In the genomic region with DNA sequence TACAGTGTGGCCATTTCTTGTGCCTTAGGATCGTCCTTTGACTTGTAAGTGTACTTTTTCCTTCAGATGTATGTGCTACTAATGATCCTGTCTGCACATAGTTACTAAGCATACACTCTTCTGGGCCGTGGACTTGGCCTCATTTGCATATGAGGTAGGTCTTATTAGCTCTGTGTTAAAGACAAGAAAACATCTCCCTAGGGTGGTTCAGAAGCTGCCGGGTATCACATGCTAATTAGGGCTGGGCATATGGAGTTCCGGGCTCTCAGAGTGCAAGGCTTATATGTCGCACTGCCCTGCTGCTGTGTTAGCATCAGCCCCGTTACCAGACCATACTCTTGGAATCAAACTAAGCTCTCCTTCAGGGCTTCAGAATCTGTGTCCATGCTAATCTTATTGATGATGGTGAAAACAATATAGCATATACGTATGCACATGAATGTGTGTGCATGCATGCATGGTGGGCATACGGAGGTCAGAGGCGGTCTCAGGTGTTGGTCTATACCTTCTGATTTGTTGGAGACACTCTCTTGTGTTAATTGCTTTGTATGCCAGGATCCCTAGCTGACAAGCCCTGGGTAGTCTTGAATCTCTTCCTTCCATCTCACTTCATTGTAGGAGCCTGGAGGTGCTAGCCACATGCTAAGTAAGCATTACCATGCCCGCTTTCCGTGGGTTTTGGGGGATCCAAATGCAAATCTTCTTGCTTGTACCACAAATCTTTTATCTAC, we compare ENCODE assay signal across 16 mouse cellular contexts. TPM values are rescaled to one million over a fixed set of nuclear protein-coding genes. Genes with fewer than 3 reads are reported as not detected.
A peak's percentile ranks its signal among the peaks of the same experiment; 100 is the strongest.
DNase-seq lines count a peak whose midpoint lies in the region; ATAC-seq and TF ChIP-seq lines count a peak whose summit lies in the region.
"Had no signal": no experiment of that assay in that cellular context is flagged by ENCODE, and none has a peak within 500 bp of the region (broad histone marks: within the 10 kb centered on the region; RNA-seq: fewer than 3 reads in every experiment).

No protein-coding gene starts in this region.

- 46% methylated on average over 11 of the region's 11 CpGs for WGBS in forebrain, postnatal 0 days
- WGBS in midbrain, embryonic 10.5 days = 83% methylated on average over 11 of the region's 11 CpGs

- dilution Hi-C loops in CH12.LX (cut with MboI; ENCODE audit: extremely low pct_ligation_motif_present, extremely low pct_unique_long_range_greater_than_20kb, low sequenced_read_pairs) = no loop called here

- H3K79me2 ChIP-seq in CH12.LX (replicated peaks; ENCODE audit: control insufficient read depth, extremely low read depth, insufficient read depth, poor library complexity, severe bottlenecking) = peaks cover 3% of the 10 kb centered on the region; the same call in 1 of the 2 replicates

- no peaks in the 10 kb centered on the region for H3K27me3 ChIP-seq in CH12.LX (replicated peaks)
- H3K27me3 ChIP-seq in forebrain, postnatal 0 days (ENCODE audit: insufficient read depth, low read length) = no peaks in the 10 kb centered on the region
- H3K27me3 ChIP-seq in midbrain, embryonic 10.5 days (ENCODE audit: low read depth, poor library complexity, severe bottlenecking) = no peaks in the 10 kb centered on the region
- H3K27me3 ChIP-seq: embryonic facial prominence, embryonic 12.5 days; heart, embryonic 15.5 days; limb, embryonic 12.5 days; liver, embryonic 15.5 days had no signal

- H3K4me3 ChIP-seq in CH12.LX (replicated peaks in 1 of 3; ENCODE audit: low read depth in 2 of 3, low read length in 2 of 3, poor library complexity in 1 of 3) = no peak overlapping the region
- H3K4me3 ChIP-seq in forebrain, postnatal 0 days (ENCODE audit: low read depth, low read length) = no peak overlapping the region
- no peak overlapping the region for H3K4me3 ChIP-seq in midbrain, embryonic 10.5 days
- H3K4me3 ChIP-seq: embryonic facial prominence, embryonic 12.5 days; heart, embryonic 15.5 days; limb, embryonic 12.5 days; liver, embryonic 15.5 days; myocyte had no signal

- H3K9me3 ChIP-seq in CH12.LX (replicated peaks; ENCODE audit: low read length) = no peaks in the 10 kb centered on the region
- H3K9me3 ChIP-seq in forebrain, postnatal 0 days (ENCODE audit: low read length) = no peaks in the 10 kb centered on the region
- H3K9me3 ChIP-seq in midbrain, embryonic 10.5 days (replicated peaks) = no peaks in the 10 kb centered on the region
- H3K9me3 ChIP-seq: embryonic facial prominence, embryonic 12.5 days; heart, embryonic 15.5 days; limb, embryonic 12.5 days; liver, embryonic 15.5 days had no signal

- no peak for TF ChIP-seq RAD21 in CH12.LX (IDR thresholded peaks at IDR 0.05; ENCODE audit: low read depth, low read length)

- in situ Hi-C loops in CH12.LX (cut with MboI; ENCODE audit: low pct_ligation_motif_present, low pct_unique_long_range_greater_than_20kb, low sequenced_read_pairs) = loop anchor here (10.0 kb wide), 1 partner anchor 70 kb away; no protein-coding TSS in a partner anchor

- H3K36me3 ChIP-seq in CH12.LX (replicated peaks in 1 of 2; ENCODE audit: control insufficient read depth in 1 of 2, insufficient read depth in 1 of 2, low read length in 1 of 2) = peaks cover 0 to 11% of the 10 kb centered on the region in 2 experiments
- H3K36me3 ChIP-seq in forebrain, postnatal 0 days (ENCODE audit: insufficient read depth) = no peaks in the 10 kb centered on the region
- 0 out of 2 replicates have a peak, but pooled peaks cover 4% of the 10 kb centered on the region for H3K36me3 ChIP-seq in midbrain, embryonic 10.5 days
- H3K36me3 ChIP-seq: embryonic facial prominence, embryonic 12.5 days; heart, embryonic 15.5 days; liver, embryonic 15.5 days had no signal

- no peak for TF ChIP-seq EP300 in CH12.LX (IDR thresholded peaks at IDR 0.05; ENCODE audit: low read length)

- no peak for TF ChIP-seq CTCF in CH12.LX (conservative IDR thresholded peaks at IDR 0.05 in 1 of 2, IDR thresholded peaks at IDR 0.05 in 1 of 2; ENCODE audit: low read depth in 2 of 2, low read length in 2 of 2)
- TF ChIP-seq CTCF in forebrain, postnatal 0 days (IDR thresholded peaks at IDR 0.05; ENCODE audit: low read depth) = no peak

- peaks cover 21 to 38% of the 10 kb centered on the region in 2 experiments for H3K4me1 ChIP-seq in CH12.LX (ENCODE audit: control insufficient read depth in 1 of 2, insufficient read depth in 2 of 2)
- peaks cover 6% of the 10 kb centered on the region; the same call in 1 of the 2 replicates for H3K4me1 ChIP-seq in forebrain, postnatal 0 days (ENCODE audit: insufficient read depth)
- peaks cover 35% of the 10 kb centered on the region for H3K4me1 ChIP-seq in midbrain, embryonic 10.5 days

- DNase-seq in cerebellum, postnatal 4 days (ENCODE audit: low spot score in 2 of 2) = no peak
- DNase-seq in CH12.LX (ENCODE audit: extremely low read depth) = peak; percentile 45
- DNase-seq in forebrain, postnatal 0 days = no peak
- DNase-seq in midbrain, embryonic 10.5 days (ENCODE audit: low spot score) = no peak
- no peak for DNase-seq in testis, postnatal 14 days (ENCODE audit: low spot score)
- DNase-seq in right cerebral cortex, adult 18-20 months = no peak
- DNase-seq in embryo, embryonic 10.5 days (ENCODE audit: low spot score) = no peak
- DNase-seq: adrenal gland, adult 8-10 months; cerebellum, postnatal 10 days; lung, postnatal 36 days had no signal

- TF ChIP-seq POLR2A in CH12.LX (IDR thresholded peaks at IDR 0.05; ENCODE audit: low read depth, low read length) = no peak

- ATAC-seq in cerebellum, adult (ENCODE audit: insufficient number of reproducible peaks, low FRiP score, low TSS enrichment) = 0 out of 2 replicates have a peak, but pooled peaks have one; percentile 36
- peak; percentile 21; the same call in 1 of the 2 replicates for ATAC-seq in forebrain, postnatal 0 days

- 0 out of 2 replicates have a peak overlapping the region, but pooled peaks have one; percentile 12 for H3K27ac ChIP-seq in CH12.LX (ENCODE audit: insufficient read depth, low read depth)
- peak overlapping the region; percentile 42 for H3K27ac ChIP-seq in forebrain, postnatal 0 days (ENCODE audit: low read depth, low read length)
- 0 out of 2 replicates have a peak overlapping the region, but pooled peaks have one; percentile 70 for H3K27ac ChIP-seq in midbrain, embryonic 10.5 days (replicated peaks)
- H3K27ac ChIP-seq: embryonic facial prominence, embryonic 12.5 days; limb, embryonic 12.5 days; liver, embryonic 15.5 days had no signal

- H3K4me2 ChIP-seq in CH12.LX (ENCODE audit: insufficient read depth, low read depth, poor library complexity, severe bottlenecking) = peak overlapping the region; percentile 46
- peak overlapping the region; percentile 4; the same call in 1 of the 2 replicates for H3K4me2 ChIP-seq in forebrain, postnatal 0 days (ENCODE audit: low read depth)
- H3K4me2 ChIP-seq: embryonic facial prominence, embryonic 12.5 days; heart, embryonic 15.5 days; limb, embryonic 12.5 days; liver, embryonic 15.5 days had no signal

- H3K9ac ChIP-seq in CH12.LX (ENCODE audit: insufficient read depth, low read depth) = no peak overlapping the region
- H3K9ac ChIP-seq in forebrain, postnatal 0 days = 0 out of 2 replicates have a peak overlapping the region, but pooled peaks have one; percentile 2
- H3K9ac ChIP-seq: embryonic facial prominence, embryonic 12.5 days; heart, embryonic 15.5 days; limb, embryonic 12.5 days; liver, embryonic 15.5 days had no signal

TF ChIP-seq in CH12.LX, 34 proteins besides CTCF, POLR2A, EP300 and RAD21:
- TF ChIP-seq MYC (IDR thresholded peaks at IDR 0.05; ENCODE audit: low read depth, low read length) = no peak

RNA-seq across cellular contexts. Expression of a gene that starts 53.5 kb away (rescaled TPM):
- 10.9 and 12.3 TPM in 2 replicates for total RNA-seq in CH12.LX (2012; rRNA removed)
- 1.0 and 2.3 TPM in 2 replicates for total RNA-seq in CH12.LX (2014; rRNA removed)
- polyA plus RNA-seq in CH12.LX (2012; ENCODE audit: insufficient read length, low read depth) = 6.5 and 8.0 TPM in 2 replicates
- total RNA-seq in forebrain, postnatal 0 days (2014; rRNA removed) = 29.9 and 35.8 TPM in 2 replicates
- polyA plus RNA-seq in forebrain, postnatal 0 days (2015; fragmentation: Nextera tagmentation; extraction: Ambion mirVana) = 10.0 and 16.9 TPM in 2 replicates
- 10.4 and 15.8 TPM in 2 replicates for polyA plus RNA-seq in midbrain, embryonic 10.5 days (2016; fragmentation: Nextera tagmentation; extraction: Ambion mirVana)

Comparison
In these comparisons a context has a peak if more than half of its experiments do, and no peak if none do; other contexts are left out.
1. H3K27ac ChIP-seq: peak in every context shown above with its lines; median percentile 70 in midbrain, embryonic 10.5 days; 42 in forebrain, postnatal 0 days; 12 in CH12.LX.